Mouse (Mus musculus) myocyte (in vitro differentiated cells): Measurements from ENCODE around the gene Il25. TPM values are rescaled to one million over a fixed set of nuclear protein-coding genes. Genes with fewer than 3 reads are reported as not detected.

ENCODE experiments used
- H3K27me3 ChIP-seq: one replicate; pipeline ENCODE4 v1.6.1; 2011; ENCODE audit not compliant: control insufficient read depth, insufficient read depth, insufficient read length
- H3K36me3 ChIP-seq: one replicate; pipeline ENCODE4 v1.6.1; 2011; ENCODE audit not compliant: control insufficient read depth, insufficient read depth
- H3K4me2 ChIP-seq: one replicate; pipeline ENCODE4 v1.6.1; 2011; ENCODE audit warnings: low read depth, control low read depth
- H3K4me3 ChIP-seq: one replicate; pipeline ENCODE4 v1.5.1; 2011; ENCODE audit warnings: mild to moderate bottlenecking, control low read depth, moderate library complexity
- H3K79me2 ChIP-seq: one replicate; pipeline ENCODE4 v1.6.1; 2011; ENCODE audit not compliant: control insufficient read depth, insufficient read depth
- H3ac ChIP-seq: one replicate; pipeline ENCODE4 v1.6.1; 2011; ENCODE audit not compliant: control insufficient read depth, insufficient read length
- CEBPB ChIP-seq: IDR thresholded peaks from 2 replicates; pipeline ENCODE4 v1.6.1; 2011; ENCODE audit warnings: mild to moderate bottlenecking, moderate library complexity; ENCODE audit not compliant: poor library complexity, insufficient read depth, severe bottlenecking
- E2F4 ChIP-seq: IDR thresholded peaks from one replicate; pipeline ENCODE4 v1.6.1; 2011; ENCODE audit warnings: mild to moderate bottlenecking, control low read depth, moderate library complexity; ENCODE audit not compliant: insufficient read depth
- MAX ChIP-seq: IDR thresholded peaks from one replicate; pipeline ENCODE4 v1.6.1; 2011; ENCODE audit warnings: low read depth, mild to moderate bottlenecking, control low read depth
- MYOD1 ChIP-seq, 3 experiments: IDR thresholded peaks; one replicate each; pipeline ENCODE4 v1.6.1; 2011; ENCODE audit warnings: control low read depth in 2 of 3, low read depth in 2 of 3, mild to moderate bottlenecking in 2 of 3, moderate library complexity in 1 of 3; ENCODE audit not compliant: insufficient read length in 2 of 3, control insufficient read depth in 1 of 3
- MYOG ChIP-seq, 3 experiments: IDR thresholded peaks; one replicate each; pipeline ENCODE4 v1.6.1; 2011; ENCODE audit warnings: control low read depth in 2 of 3, low read depth in 2 of 3, mild to moderate bottlenecking in 2 of 3; ENCODE audit not compliant: insufficient read length in 2 of 3, control insufficient read depth in 1 of 3, insufficient read depth in 1 of 3
- POLR2A ChIP-seq: IDR thresholded peaks from one replicate; pipeline ENCODE4 v1.6.1; 2011; ENCODE audit warnings: low read depth, mild to moderate bottlenecking, control low read depth, moderate library complexity; ENCODE audit not compliant: insufficient read length
- POLR2AphosphoS2 ChIP-seq: IDR thresholded peaks from one replicate; pipeline ENCODE4 v1.6.1; 2011; ENCODE audit warnings: low read depth, control low read depth; ENCODE audit not compliant: insufficient read length
- REST ChIP-seq: IDR thresholded peaks from one replicate; pipeline ENCODE4 v1.6.1; 2011; ENCODE audit warnings: mild to moderate bottlenecking, control low read depth, moderate library complexity; ENCODE audit not compliant: insufficient read depth, insufficient read length
- SRF ChIP-seq: IDR thresholded peaks from one replicate; pipeline ENCODE4 v1.6.1; 2011; ENCODE audit warnings: low read depth; ENCODE audit not compliant: control insufficient read depth, insufficient read length
- TCF12 ChIP-seq: IDR thresholded peaks from one replicate; pipeline ENCODE4 v1.6.1; 2011; ENCODE audit warnings: mild to moderate bottlenecking, control low read depth; ENCODE audit not compliant: poor library complexity, insufficient read depth, severe bottlenecking
- TCF3 ChIP-seq: IDR thresholded peaks from one replicate; pipeline ENCODE4 v1.6.1; 2011; ENCODE audit warnings: low read depth, control low read depth; ENCODE audit not compliant: insufficient read length
- USF1 ChIP-seq: IDR thresholded peaks from one replicate; pipeline ENCODE4 v1.6.1; 2011; ENCODE audit warnings: low read depth, mild to moderate bottlenecking, control low read depth, moderate library complexity
- polyA plus RNA-seq: library from polyadenylated mRNA; unstranded; fragments of >200 nt; fragmentation: generic; extraction: Trizol; gene quantifications from one replicate; pipeline ENCODE4 v1.2.1, GENCODE M21; 2012; ENCODE audit warnings: missing spikeins

The Il25 gene
- polyA plus RNA-seq, 1 experiment = 0.05 TPM

GRCm38 (mm10) chr14:54961487-54961886 lies 29.0 kb downstream of the Il25 start:
- Histone ChIP-seq H3K36me3 (no peaks in the 10 kb centered on the region), H3K79me2 (no peaks in the 10 kb centered on the region), H3ac (no peak overlapping the region), H3K4me2 (no peak overlapping the region), H3K4me3 (no peak overlapping the region), H3K27me3 (peaks cover 54% of the 10 kb centered on the region)
- TF ChIP-seq TCF3 = no peak
- no peak for TF ChIP-seq SRF
- TF ChIP-seq MYOD1 (IDR thresholded peaks at IDR 0.05; ENCODE audit: control insufficient read depth in 1 of 3, insufficient read length in 2 of 3, low read depth in 2 of 3) = no peak
- TF ChIP-seq E2F4 = no peak

GRCm38 (mm10) chr14:54962714-54963113 lies 30.2 kb downstream of the Il25 start:
- Histone ChIP-seq H3ac (no peak overlapping the region), H3K36me3 (no peaks in the 10 kb centered on the region), H3K79me2 (no peaks in the 10 kb centered on the region), H3K4me3 (no peak overlapping the region), H3K4me2 (no peak overlapping the region), H3K27me3 (peaks cover 59% of the 10 kb centered on the region)
- TF ChIP-seq CEBPB (no peak), TCF3 (no peak), MAX (no peak), POLR2A (no peak), REST (no peak), MYOD1 (IDR thresholded peaks at IDR 0.05; ENCODE audit: control insufficient read depth in 1 of 3, insufficient read length in 2 of 3, low read depth in 2 of 3) (no peak), POLR2AphosphoS2 (no peak), SRF (no peak), E2F4 (no peak), MYOG (IDR thresholded peaks at IDR 0.05; ENCODE audit: control insufficient read depth in 1 of 3, insufficient read depth in 1 of 3, insufficient read length in 2 of 3, low read depth in 2 of 3) (no peak), TCF12 (no peak), USF1 (no peak)

GRCm38 (mm10) chr14:54963727-54964126 lies 31.2 kb downstream of the Il25 start:
- Histone ChIP-seq H3K27me3 (peaks cover 54% of the 10 kb centered on the region), H3K4me3 (no peak overlapping the region), H3K79me2 (no peaks in the 10 kb centered on the region), H3ac (no peak overlapping the region), H3K4me2 (no peak overlapping the region), H3K36me3 (no peaks in the 10 kb centered on the region)
- no peak for TF ChIP-seq MYOD1 (IDR thresholded peaks at IDR 0.05; ENCODE audit: control insufficient read depth in 1 of 3, insufficient read length in 2 of 3, low read depth in 2 of 3)
- TF ChIP-seq E2F4 = no peak
- TF ChIP-seq TCF3 = no peak
- TF ChIP-seq MAX = no peak
- no peak for TF ChIP-seq USF1
- TF ChIP-seq POLR2A = no peak
- no peak for TF ChIP-seq REST
- TF ChIP-seq POLR2AphosphoS2 = no peak
- TF ChIP-seq CEBPB = no peak
- no peak for TF ChIP-seq MYOG (IDR thresholded peaks at IDR 0.05; ENCODE audit: control insufficient read depth in 1 of 3, insufficient read depth in 1 of 3, insufficient read length in 2 of 3, low read depth in 2 of 3)
- TF ChIP-seq SRF = no peak

- Histone ChIP-seq H3K27me3 (peaks cover 55% of the 10 kb centered on the region), H3K36me3 (no peaks in the 10 kb centered on the region), H3K4me2 (no peak overlapping the region), H3K4me3 (no peak overlapping the region), H3K79me2 (no peaks in the 10 kb centered on the region), H3ac (no peak overlapping the region)
- no peak for TF ChIP-seq TCF3
- TF ChIP-seq TCF12 = no peak
- no peak for TF ChIP-seq SRF
- TF ChIP-seq E2F4 = no peak
- TF ChIP-seq POLR2AphosphoS2 = no peak
- no peak for TF ChIP-seq MYOD1 (IDR thresholded peaks at IDR 0.05; ENCODE audit: control insufficient read depth in 1 of 3, insufficient read length in 2 of 3, low read depth in 2 of 3)
- TF ChIP-seq POLR2A = no peak
- no peak for TF ChIP-seq CEBPB
- no peak for TF ChIP-seq REST
Measured at GRCm38 (mm10) chr14:54965044-54965443, 32.5 kb downstream of the Il25 start.

GRCm38 (mm10) chr14:54965631-54966030 lies 33.1 kb downstream of the Il25 start:
- no peak overlapping the region for H3K4me3 ChIP-seq
- H3K27me3 ChIP-seq = peaks cover 59% of the 10 kb centered on the region
- TF ChIP-seq SRF = no peak
- no peak for TF ChIP-seq USF1
- TF ChIP-seq MYOG (IDR thresholded peaks at IDR 0.05; ENCODE audit: control insufficient read depth in 1 of 3, insufficient read depth in 1 of 3, insufficient read length in 2 of 3, low read depth in 2 of 3) = no peak
- TF ChIP-seq E2F4 = no peak
- TF ChIP-seq REST = no peak
- no peak for TF ChIP-seq MYOD1 (IDR thresholded peaks at IDR 0.05; ENCODE audit: control insufficient read depth in 1 of 3, insufficient read length in 2 of 3, low read depth in 2 of 3)
- TF ChIP-seq TCF12 = no peak
- no peak for TF ChIP-seq CEBPB
- TF ChIP-seq TCF3 = no peak
- TF ChIP-seq POLR2AphosphoS2 = no peak
- TF ChIP-seq MAX = no peak
- no peak for TF ChIP-seq POLR2A
- H3K79me2 ChIP-seq = no peaks in the 10 kb centered on the region
- no peak overlapping the region for H3ac ChIP-seq
- no peaks in the 10 kb centered on the region for H3K36me3 ChIP-seq
- no peak overlapping the region for H3K4me2 ChIP-seq
